In genomic region chr2:34425573-34426223, GRCm38 (mm10) we compare ENCODE assay signal across 19 mouse cellular contexts. TPM values are rescaled to one million over a fixed set of nuclear protein-coding genes. Genes with fewer than 3 reads are reported as not detected.
DNase-seq lines count a peak whose midpoint lies in the region; ATAC-seq and TF ChIP-seq lines count a peak whose summit lies in the region.
"Had no signal": no experiment of that assay in that cellular context is flagged by ENCODE, and none has a peak within 500 bp of the region (broad histone marks: within the 10 kb centered on the region; RNA-seq: fewer than 3 reads in every experiment).

No protein-coding gene starts in this region.

- H3K9me3 ChIP-seq in kidney, postnatal 0 days (replicated peaks; ENCODE audit: low read length): no peaks in the 10 kb centered on the region
- no peaks in the 10 kb centered on the region for H3K9me3 ChIP-seq in lung, embryonic 14.5 days (ENCODE audit: low read depth, low read length)
- no peaks in the 10 kb centered on the region for H3K9me3 ChIP-seq in stomach, postnatal 0 days (ENCODE audit: control insufficient read depth, low read length)
- H3K9me3 ChIP-seq: hindbrain, embryonic 12.5 days; limb, embryonic 12.5 days; liver, embryonic 13.5 days; stomach, embryonic 15.5 days had no signal

- H3K4me1 ChIP-seq in kidney, postnatal 0 days (replicated peaks; ENCODE audit: insufficient read depth, low read length): no peaks in the 10 kb centered on the region
- no peaks in the 10 kb centered on the region for H3K4me1 ChIP-seq in lung, embryonic 14.5 days (ENCODE audit: insufficient read depth)
- no peaks in the 10 kb centered on the region for H3K4me1 ChIP-seq in stomach, postnatal 0 days (replicated peaks; ENCODE audit: control insufficient read depth, insufficient read depth)
- H3K4me1 ChIP-seq: hindbrain, embryonic 12.5 days; liver, embryonic 13.5 days; stomach, embryonic 15.5 days had no signal

- no peak for ATAC-seq in kidney, postnatal 0 days (replicated peaks; ENCODE audit: low FRiP score, low read depth)
- no peak for ATAC-seq in lung, embryonic 14.5 days (ENCODE audit: insufficient read depth)
- ATAC-seq in stomach, postnatal 0 days (ENCODE audit: low FRiP score, low TSS enrichment): no peak
- ATAC-seq: forebrain, postnatal 0 days; inflammation-experienced regulatory T-cells, adult 6 months; midbrain, embryonic 16.5 days had no signal

- WGBS in kidney, postnatal 0 days: 64% methylated on average over 4 of the region's 4 CpGs
- 61% methylated on average over 4 of the region's 4 CpGs for WGBS in lung, embryonic 14.5 days
- 77% methylated on average over 4 of the region's 4 CpGs for WGBS in stomach, postnatal 0 days

- TF ChIP-seq EP300 in stomach, postnatal 0 days (optimal IDR thresholded peaks at IDR 0.05): no peak

- H3K27ac ChIP-seq in kidney, postnatal 0 days: no peak overlapping the region
- no peak overlapping the region for H3K27ac ChIP-seq in lung, embryonic 14.5 days (ENCODE audit: low read depth)
- no peak overlapping the region for H3K27ac ChIP-seq in stomach, postnatal 0 days (replicated peaks)
- H3K27ac ChIP-seq: heart, adult 2 months; hindbrain, embryonic 12.5 days; limb, embryonic 12.5 days; liver, embryonic 13.5 days; stomach, embryonic 15.5 days had no signal

- H3K36me3 ChIP-seq in kidney, postnatal 0 days (ENCODE audit: insufficient read depth, low read length): no peaks in the 10 kb centered on the region
- H3K36me3 ChIP-seq in lung, embryonic 14.5 days (ENCODE audit: insufficient read depth): no peaks in the 10 kb centered on the region
- H3K36me3 ChIP-seq in stomach, postnatal 0 days (ENCODE audit: control insufficient read depth, insufficient read depth, low read length): no peaks in the 10 kb centered on the region
- H3K36me3 ChIP-seq: limb, embryonic 12.5 days; liver, embryonic 13.5 days had no signal

- peak; percentile 7 for DNase-seq in urinary bladder, postnatal 14 days (ENCODE audit: low spot score)
- no peak for DNase-seq in urinary bladder, postnatal 25 days (ENCODE audit: low spot score)
- DNase-seq in kidney, postnatal 0 days (ENCODE audit: low spot score): peak; percentile 29
- DNase-seq in lung, embryonic 14.5 days: peak; percentile 40
- peak; percentile 34 for DNase-seq in stomach, postnatal 0 days (ENCODE audit: low spot score)
- DNase-seq in heart, postnatal 4 days: no peak
- DNase-seq in thymus, postnatal 36 days: no peak
- no peak for DNase-seq in thymus, postnatal 4 days
- DNase-seq: cerebellum, adult 11 months; cerebellum, postnatal 14 days; forebrain, postnatal 0 days; heart, adult 2 months; liver, embryonic 13.5 days had no signal

- no peak overlapping the region for H3K9ac ChIP-seq in kidney, postnatal 0 days (ENCODE audit: low read depth, low read length)
- H3K9ac ChIP-seq in lung, embryonic 14.5 days: no peak overlapping the region
- H3K9ac ChIP-seq in stomach, postnatal 0 days (ENCODE audit: low read length): no peak overlapping the region
- H3K9ac ChIP-seq: forebrain, postnatal 0 days; hindbrain, embryonic 12.5 days; limb, embryonic 12.5 days; liver, embryonic 13.5 days; stomach, embryonic 15.5 days had no signal

- H3K4me3 ChIP-seq in kidney, postnatal 0 days (replicated peaks; ENCODE audit: low read depth, low read length): no peak overlapping the region
- no peak overlapping the region for H3K4me3 ChIP-seq in lung, embryonic 14.5 days (ENCODE audit: low read depth, low read length)
- H3K4me3 ChIP-seq in stomach, postnatal 0 days (ENCODE audit: low read depth, low read length): no peak overlapping the region
- H3K4me3 ChIP-seq: erythroblast, embryonic 14.5 days; heart, adult 2 months; hindbrain, embryonic 12.5 days; limb, embryonic 12.5 days; liver, embryonic 13.5 days; stomach, embryonic 15.5 days had no signal

- H3K27me3 ChIP-seq in kidney, postnatal 0 days (ENCODE audit: insufficient read depth, low read length): no peaks in the 10 kb centered on the region
- no peaks in the 10 kb centered on the region for H3K27me3 ChIP-seq in lung, embryonic 14.5 days (ENCODE audit: insufficient read depth, low read length)
- no peaks in the 10 kb centered on the region for H3K27me3 ChIP-seq in stomach, postnatal 0 days (ENCODE audit: control insufficient read depth, insufficient read depth, low read length)
- H3K27me3 ChIP-seq: hindbrain, embryonic 12.5 days; limb, embryonic 12.5 days; liver, embryonic 13.5 days; stomach, embryonic 15.5 days had no signal

- TF ChIP-seq CTCF in kidney, postnatal 0 days (IDR thresholded peaks at IDR 0.05; ENCODE audit: low read depth): no peak
- no peak for TF ChIP-seq CTCF in lung, embryonic 14.5 days (IDR thresholded peaks at IDR 0.05; ENCODE audit: low read depth)
- no peak for TF ChIP-seq CTCF in stomach, postnatal 0 days (IDR thresholded peaks at IDR 0.05; ENCODE audit: low read depth)

- no peak overlapping the region for H3K4me2 ChIP-seq in kidney, postnatal 0 days (ENCODE audit: low read length)
- no peak overlapping the region for H3K4me2 ChIP-seq in lung, embryonic 14.5 days
- no peak overlapping the region for H3K4me2 ChIP-seq in stomach, postnatal 0 days (replicated peaks; ENCODE audit: low read depth)
- H3K4me2 ChIP-seq: hindbrain, embryonic 12.5 days; limb, embryonic 12.5 days; liver, embryonic 13.5 days; stomach, embryonic 15.5 days had no signal

RNA-seq across cellular contexts. Expression of gene Mapkap1, which starts 19.1 kb away (rescaled TPM):
- polyA plus RNA-seq in kidney, postnatal 0 days (2015; fragmentation: Nextera tagmentation; extraction: Ambion mirVana): 86.2 and 92.3 TPM in 2 replicates
- polyA plus RNA-seq in lung, embryonic 14.5 days (2014; fragmentation: Nextera tagmentation; extraction: Ambion mirVana): 93.3 and 97.1 TPM in 2 replicates
- polyA plus RNA-seq in stomach, postnatal 0 days (2015; fragmentation: Nextera tagmentation; extraction: Ambion mirVana): 57.8 and 61.0 TPM in 2 replicates
- 10 to 100 TPM; 72.6 to 77.1 TPM for total RNA-seq in heart, postnatal 4 days (2021)

RNA-seq across cellular contexts. Expression of gene Pbx3, which starts 52.8 kb away (rescaled TPM):
- 21.1 and 21.3 TPM in 2 replicates for polyA plus RNA-seq in kidney, postnatal 0 days (2015; fragmentation: Nextera tagmentation; extraction: Ambion mirVana)
- 37.5 and 38.4 TPM in 2 replicates for polyA plus RNA-seq in lung, embryonic 14.5 days (2014; fragmentation: Nextera tagmentation; extraction: Ambion mirVana)
- polyA plus RNA-seq in stomach, postnatal 0 days (2015; fragmentation: Nextera tagmentation; extraction: Ambion mirVana): 11.6 and 14.1 TPM in 2 replicates
- 10 to 100 TPM; 25.6 to 30.2 TPM for total RNA-seq in heart, postnatal 4 days (2021)

Comparison
In these comparisons a context has a peak if more than half of its experiments do, and no peak if none do; other contexts are left out.
1. DNase-seq: peak in urinary bladder, postnatal 14 days (single experiment), kidney, postnatal 0 days (single experiment), lung, embryonic 14.5 days (single experiment) and stomach, postnatal 0 days (single experiment); none in urinary bladder, postnatal 25 days (single experiment), heart, postnatal 4 days (single experiment), thymus, postnatal 36 days (0 of 2) and thymus, postnatal 4 days (single experiment).